Mouse (Mus musculus): ENCODE results near the gene Enah. TPM values are rescaled to one million over a fixed set of nuclear protein-coding genes. Genes with fewer than 3 reads are reported as not detected.

Gene Enah
- total and polyA plus RNA-seq, 3 experiments, result 0.45 to 0.69 TPM; not detected in 1

DNA sequence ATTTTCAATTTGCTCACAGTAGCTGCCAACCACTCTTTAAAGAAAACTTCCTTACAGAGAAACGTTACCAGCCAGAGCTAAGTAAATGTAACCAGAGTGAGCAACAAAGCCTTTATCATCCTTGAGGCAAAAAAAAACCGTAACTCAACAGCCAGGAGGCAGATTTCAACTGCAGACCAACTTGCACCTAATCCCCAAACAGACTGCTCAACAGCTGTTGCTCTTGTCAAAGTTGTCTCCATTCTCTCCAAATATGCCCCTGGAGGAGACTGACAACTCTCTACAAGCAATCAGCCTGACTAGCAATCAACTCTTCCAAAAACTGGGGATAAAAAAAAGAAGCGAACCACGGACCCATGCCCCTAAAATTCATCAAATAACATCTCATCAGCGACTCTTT lies 26.2 kb downstream of the Enah start:
- Histone ChIP-seq H3K4me3 (ENCODE audit: control insufficient read depth in 1 of 2, insufficient read depth in 1 of 2, low read depth in 2 of 2, low read length in 2 of 2) (no peak overlapping the region), H3K27me3 (ENCODE audit: control insufficient read depth in 1 of 2, insufficient read depth in 2 of 2, low read length in 2 of 2) (peaks cover 0 to 3% of the 10 kb centered on the region in 2 experiments; a peak in 3 of 4 replicates), H3K79me2 (ENCODE audit: control insufficient read depth, insufficient read depth, low read length, poor library complexity) (no peaks in the 10 kb centered on the region), H3K9me3 (replicated peaks; ENCODE audit: insufficient read depth, low read length) (no peaks in the 10 kb centered on the region), H3K4me1 (ENCODE audit: control insufficient read depth in 1 of 2, insufficient read depth in 2 of 2, low read length in 2 of 2) (no peaks in the 10 kb centered on the region), H3K9ac (ENCODE audit: control insufficient read depth, low read depth, low read length, poor library complexity, severe bottlenecking) (no peak overlapping the region), H3K27ac (ENCODE audit: control insufficient read depth, low read depth, low read length) (no peak overlapping the region), H3K36me3 (ENCODE audit: control insufficient read depth in 1 of 2, insufficient read depth in 2 of 2, low read length in 2 of 2) (no peaks in the 10 kb centered on the region)
- DNase-seq (ENCODE audit: low read depth, low spot score), result no peak
- TF ChIP-seq ZMIZ1 (IDR thresholded peaks at IDR 0.05; ENCODE audit: low read depth, low read length), result no peak
- TF ChIP-seq USF1 (IDR thresholded peaks at IDR 0.05; ENCODE audit: low read depth, low read length), result no peak
- no peak for TF ChIP-seq JUND (IDR thresholded peaks at IDR 0.05; ENCODE audit: low read depth, low read length)
- no peak for TF ChIP-seq MAX (IDR thresholded peaks at IDR 0.05; ENCODE audit: low read length)
- TF ChIP-seq RAD21 (IDR thresholded peaks at IDR 0.05; ENCODE audit: low read depth, low read length), result no peak
- no peak for TF ChIP-seq MEF2A (IDR thresholded peaks at IDR 0.05; ENCODE audit: extremely low read depth, insufficient replicate concordance, low read depth, low read length, poor library complexity, severe bottlenecking)
- no peak for TF ChIP-seq E2F4 (IDR thresholded peaks at IDR 0.05; ENCODE audit: borderline replicate concordance, low read depth, low read length)
- TF ChIP-seq KAT2A (conservative IDR thresholded peaks at IDR 0.05; ENCODE audit: low read depth, low read length), result no peak
- no peak for TF ChIP-seq BHLHE40 (IDR thresholded peaks at IDR 0.05; ENCODE audit: borderline replicate concordance, low read depth, low read length)
- no peak for TF ChIP-seq GABPA (IDR thresholded peaks at IDR 0.05; ENCODE audit: low read depth, low read length)
- TF ChIP-seq POLR2A (IDR thresholded peaks at IDR 0.05; ENCODE audit: control insufficient read depth in 1 of 2, insufficient read depth in 1 of 2, low read depth in 1 of 2, low read length in 2 of 2, poor library complexity in 1 of 2), result no peak
- TF ChIP-seq ZNF384 (IDR thresholded peaks at IDR 0.05; ENCODE audit: low read depth, low read length), result no peak
- TF ChIP-seq SMC3 (IDR thresholded peaks at IDR 0.05; ENCODE audit: low read depth, low read length), result no peak
- no peak for TF ChIP-seq POLR2AphosphoS5 (IDR thresholded peaks at IDR 0.05; ENCODE audit: borderline replicate concordance, low read depth, low read length)
- TF ChIP-seq ZC3H11A (IDR thresholded peaks at IDR 0.05; ENCODE audit: low read depth, low read length), result no peak
- no peak for TF ChIP-seq EP300 (IDR thresholded peaks at IDR 0.05; ENCODE audit: low read depth in 1 of 2, low read length in 2 of 2)
- TF ChIP-seq TAL1 (IDR thresholded peaks at IDR 0.05; ENCODE audit: low read length), result no peak
- TF ChIP-seq CHD2 (IDR thresholded peaks at IDR 0.05; ENCODE audit: low read length), result no peak

DNA sequence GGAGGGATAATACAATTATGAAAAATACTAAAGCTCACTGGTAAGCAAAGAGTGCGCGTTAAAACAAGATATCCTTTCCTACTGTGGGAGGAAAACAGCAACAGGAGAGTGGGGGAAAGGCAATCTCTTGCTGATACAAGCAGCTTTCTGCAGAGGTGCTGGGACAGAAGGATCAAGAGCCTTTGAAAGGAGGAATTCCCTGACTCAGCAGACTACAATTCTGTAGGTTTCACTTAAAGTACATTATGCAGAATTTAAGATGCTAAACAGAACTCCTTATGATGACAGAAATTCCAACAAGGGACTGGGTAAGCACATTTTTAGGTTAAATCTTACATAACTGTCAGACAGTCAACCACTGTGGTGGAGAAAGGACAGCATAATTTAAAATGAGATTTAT lies 31.4 kb downstream of the Enah start:
- H3K36me3 ChIP-seq (ENCODE audit: control insufficient read depth in 1 of 2, insufficient read depth in 2 of 2, low read length in 2 of 2), result no peaks in the 10 kb centered on the region
- H3K27ac ChIP-seq (ENCODE audit: control insufficient read depth, low read depth, low read length), result no peak overlapping the region
- H3K4me1 ChIP-seq (ENCODE audit: control insufficient read depth in 1 of 2, insufficient read depth in 2 of 2, low read length in 2 of 2), result no peaks in the 10 kb centered on the region
- H3K4me3 ChIP-seq (ENCODE audit: control insufficient read depth in 1 of 2, insufficient read depth in 1 of 2, low read depth in 2 of 2, low read length in 2 of 2), result no peak overlapping the region
- H3K79me2 ChIP-seq (ENCODE audit: control insufficient read depth, insufficient read depth, low read length, poor library complexity), result no peaks in the 10 kb centered on the region
- H3K9me3 ChIP-seq (replicated peaks; ENCODE audit: insufficient read depth, low read length), result no peaks in the 10 kb centered on the region
- H3K9ac ChIP-seq (ENCODE audit: control insufficient read depth, low read depth, low read length, poor library complexity, severe bottlenecking), result no peak overlapping the region
- H3K27me3 ChIP-seq (ENCODE audit: control insufficient read depth in 1 of 2, insufficient read depth in 2 of 2, low read length in 2 of 2), result peaks cover 2 to 3% of the 10 kb centered on the region in 2 experiments; a peak in 2 of 4 replicates
- TF ChIP-seq NELFE (IDR thresholded peaks at IDR 0.05; ENCODE audit: low read depth, low read length) (no peak), TCF12 (IDR thresholded peaks at IDR 0.05; ENCODE audit: low read depth, low read length) (no peak), MYC (IDR thresholded peaks at IDR 0.05; ENCODE audit: low read depth, low read length) (no peak), BHLHE40 (IDR thresholded peaks at IDR 0.05; ENCODE audit: borderline replicate concordance, low read depth, low read length) (no peak), HCFC1 (IDR thresholded peaks at IDR 0.05; ENCODE audit: low read depth, low read length) (no peak), UBTF (IDR thresholded peaks at IDR 0.05; ENCODE audit: borderline replicate concordance, insufficient read depth, low read depth, low read length) (no peak), CHD1 (IDR thresholded peaks at IDR 0.05; ENCODE audit: low read depth, low read length) (no peak), ETS1 (IDR thresholded peaks at IDR 0.05; ENCODE audit: low read depth, low read length) (no peak), GATA1 (IDR thresholded peaks at IDR 0.05; ENCODE audit: low read depth, low read length) (no peak), POLR2AphosphoS5 (IDR thresholded peaks at IDR 0.05; ENCODE audit: borderline replicate concordance, low read depth, low read length) (no peak), MAZ (IDR thresholded peaks at IDR 0.05; ENCODE audit: low read depth, low read length) (no peak), CHD2 (IDR thresholded peaks at IDR 0.05; ENCODE audit: low read length) (no peak), POLR2A (IDR thresholded peaks at IDR 0.05; ENCODE audit: control insufficient read depth in 1 of 2, insufficient read depth in 1 of 2, low read depth in 1 of 2, low read length in 2 of 2, poor library complexity in 1 of 2) (no peak), TBP (IDR thresholded peaks at IDR 0.05; ENCODE audit: low read depth, low read length) (no peak), ZKSCAN1 (IDR thresholded peaks at IDR 0.05; ENCODE audit: low read depth, low read length) (no peak)
- DNase-seq (ENCODE audit: low read depth, low spot score), result no peak

Data from MEL (cell line).